Mouse (Mus musculus) midbrain, embryonic 15.5 days (tissue): ENCODE data around the gene Rbpj. TPM values are rescaled to one million over a fixed set of nuclear protein-coding genes. Genes with fewer than 3 reads are reported as not detected.

Source experiments
- ATAC-seq: fragments of 200-750 bp; cut with Nextera tagmentation; replicated peaks from 2 replicates; pipeline ENCODE4 v1.8.0; 2017; ENCODE audit warnings: moderate TSS enrichment
- H3K27ac ChIP-seq: fragments of 300-500 bp; sonication (generic); 2 replicates; pipeline ENCODE4 v1.5.1; 2015; ENCODE audit warnings: mild to moderate bottlenecking, inconsistent platforms
- H3K27me3 ChIP-seq: fragments of 300-500 bp; sonication (generic); replicated peaks from 2 replicates; pipeline ENCODE4 v1.6.1; 2015; ENCODE audit warnings: inconsistent platforms
- H3K36me3 ChIP-seq: fragments of 300-500 bp; sonication (generic); replicated peaks from 2 replicates; pipeline ENCODE4 v1.6.1; 2015; ENCODE audit warnings: inconsistent platforms
- H3K4me1 ChIP-seq: fragments of 300-500 bp; sonication (generic); 2 replicates; pipeline ENCODE4 v1.6.1; 2015; ENCODE audit warnings: inconsistent platforms
- H3K4me2 ChIP-seq: fragments of 300-500 bp; sonication (generic); 2 replicates; pipeline ENCODE4 v1.6.1; 2015; ENCODE audit warnings: inconsistent platforms, mild to moderate bottlenecking, moderate library complexity
- H3K4me3 ChIP-seq: fragments of 300-500 bp; sonication (generic); 2 replicates; pipeline ENCODE4 v1.5.1; 2015; ENCODE audit warnings: mild to moderate bottlenecking, inconsistent platforms
- H3K9ac ChIP-seq: fragments of 300-500 bp; sonication (generic); 2 replicates; pipeline ENCODE4 v1.6.1; 2015; ENCODE audit warnings: mild to moderate bottlenecking, inconsistent platforms
- H3K9me3 ChIP-seq: fragments of 300-500 bp; sonication (generic); 2 replicates; pipeline ENCODE4 v1.6.1; 2016; ENCODE audit warnings: inconsistent platforms
- WGBS: fragments of 180-500 bp; shearing (Covaris S2); methylation state at CpG from one replicate; pipeline ENCODE4 v1.1.7; 2015; ENCODE audit warnings: mixed read lengths; 5-methylcytosine and 5-hydroxymethylcytosine counted together
- polyA plus RNA-seq: library from polyadenylated mRNA; unstranded; fragments of >200 nt; fragmentation: Nextera tagmentation; extraction: Ambion mirVana; gene quantifications from 2 replicates; pipeline ENCODE4 v1.2.1, GENCODE M21; 2015

Rbpj gene
- polyA plus RNA-seq, 1 experiment from 2014 or later: 32.2 TPM

DNA sequence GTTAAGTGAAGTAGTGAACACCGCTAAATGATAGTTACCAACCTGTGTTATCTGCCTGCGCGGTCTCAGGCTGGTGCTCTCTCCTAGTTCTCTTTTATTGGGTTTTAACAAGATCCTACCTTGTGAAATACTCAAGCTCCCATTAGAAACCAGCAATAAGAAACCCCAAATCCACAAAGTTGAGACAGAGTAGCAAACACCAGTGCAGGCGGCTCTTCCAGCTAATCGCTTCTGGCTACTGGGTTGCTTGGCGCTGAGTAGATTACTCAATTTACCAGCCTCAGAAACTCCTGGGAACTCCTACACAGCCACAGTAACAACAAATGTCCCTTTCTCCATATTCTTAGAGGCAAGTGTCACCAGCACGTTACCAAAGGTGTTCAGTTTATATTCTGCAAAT is 58.2 kb downstream of the Rbpj start:
- WGBS: 94% methylated on average over 7 of the region's 7 CpGs

DNA sequence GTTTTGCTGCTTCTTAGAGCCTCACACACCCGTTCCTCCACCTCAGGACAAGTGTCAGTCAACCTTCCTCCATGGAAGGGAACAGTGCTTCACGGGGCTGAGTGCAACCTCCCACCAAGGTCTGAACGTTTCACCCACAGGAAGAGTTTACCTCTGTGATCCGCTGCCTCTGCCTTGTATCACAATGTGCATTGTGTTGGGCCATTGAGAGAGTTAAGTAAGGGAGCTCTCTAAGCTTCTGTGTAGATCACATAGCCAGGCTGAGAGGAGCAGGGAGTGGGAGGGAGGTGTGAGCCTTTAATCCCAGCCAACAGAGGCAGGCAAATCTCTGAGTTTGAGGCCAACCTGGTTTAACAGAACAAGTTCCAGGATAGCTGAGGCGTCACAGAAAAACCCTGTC is 58.9 kb downstream of the Rbpj start:
- no peak overlapping the region for H3K27ac ChIP-seq
- no peaks in the 10 kb centered on the region for H3K27me3 ChIP-seq
- no peak overlapping the region for H3K9ac ChIP-seq
- H3K4me2 ChIP-seq: no peak overlapping the region
- H3K4me3 ChIP-seq: no peak overlapping the region
- 59% methylated on average over 5 of the region's 5 CpGs for WGBS
- H3K36me3 ChIP-seq: no peaks in the 10 kb centered on the region
- no peaks in the 10 kb centered on the region for H3K9me3 ChIP-seq
- no peak for ATAC-seq
- H3K4me1 ChIP-seq: peaks cover 14% of the 10 kb centered on the region

More for the DNA sequence above, 58.2 kb downstream of the Rbpj start:
- H3K27me3 ChIP-seq: no peaks in the 10 kb centered on the region
- no peak for ATAC-seq
- no peak overlapping the region for H3K9ac ChIP-seq
- no peak overlapping the region for H3K4me3 ChIP-seq
- peaks cover 14% of the 10 kb centered on the region for H3K4me1 ChIP-seq
- H3K9me3 ChIP-seq: no peaks in the 10 kb centered on the region
- H3K4me2 ChIP-seq: no peak overlapping the region
- H3K27ac ChIP-seq: no peak overlapping the region
- no peaks in the 10 kb centered on the region for H3K36me3 ChIP-seq

DNA sequence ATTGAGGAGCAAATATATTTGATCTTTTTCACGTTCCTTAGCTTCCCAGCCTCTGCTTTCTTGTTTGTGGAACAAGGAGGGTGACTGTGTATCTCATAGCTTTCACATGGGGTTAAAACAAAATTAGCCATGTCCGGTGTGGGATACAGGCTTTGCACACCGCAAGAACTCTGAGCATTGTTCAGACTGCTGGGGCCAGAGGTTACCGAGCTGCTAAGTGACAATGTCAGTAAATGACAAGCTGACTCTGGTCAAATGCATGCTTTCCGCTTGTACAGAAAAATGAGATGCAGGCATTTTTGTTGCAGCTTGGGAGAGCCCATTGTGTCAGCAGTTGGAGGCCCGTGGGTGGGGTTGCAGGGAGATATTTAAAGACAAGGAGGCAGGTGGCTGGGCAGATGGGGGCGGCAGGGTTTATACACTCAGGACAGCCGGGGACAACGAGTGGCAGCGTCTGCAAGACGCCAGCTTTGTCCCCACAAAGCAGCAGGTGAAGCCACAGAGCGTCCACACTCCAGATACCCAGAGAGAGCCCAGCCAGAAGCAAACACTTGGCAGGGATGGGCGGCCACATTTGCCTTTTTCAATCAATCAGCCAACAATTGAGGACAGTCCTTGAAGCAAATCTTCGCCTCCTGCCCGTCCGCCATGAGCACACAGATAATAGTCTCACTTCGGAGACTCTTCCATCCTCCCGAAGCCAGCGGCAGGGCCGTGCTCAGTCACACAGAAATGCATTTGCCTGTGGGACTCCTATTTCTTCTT is 59.5 kb downstream of the Rbpj start:
- Histone ChIP-seq H3K4me3 (0 out of 2 replicates have a peak overlapping the region, but pooled peaks have one; percentile 5), H3K36me3 (no peaks in the 10 kb centered on the region), H3K27ac (peak overlapping the region; percentile 55), H3K9ac (peak overlapping the region; percentile 20; the same call in 1 of the 2 replicates), H3K9me3 (no peaks in the 10 kb centered on the region), H3K4me2 (peak overlapping the region; percentile 42), H3K4me1 (peaks cover 14% of the 10 kb centered on the region), H3K27me3 (no peaks in the 10 kb centered on the region)
- 10% methylated on average over 20 of the region's 20 CpGs for WGBS
- ATAC-seq: peak; percentile 75

DNA sequence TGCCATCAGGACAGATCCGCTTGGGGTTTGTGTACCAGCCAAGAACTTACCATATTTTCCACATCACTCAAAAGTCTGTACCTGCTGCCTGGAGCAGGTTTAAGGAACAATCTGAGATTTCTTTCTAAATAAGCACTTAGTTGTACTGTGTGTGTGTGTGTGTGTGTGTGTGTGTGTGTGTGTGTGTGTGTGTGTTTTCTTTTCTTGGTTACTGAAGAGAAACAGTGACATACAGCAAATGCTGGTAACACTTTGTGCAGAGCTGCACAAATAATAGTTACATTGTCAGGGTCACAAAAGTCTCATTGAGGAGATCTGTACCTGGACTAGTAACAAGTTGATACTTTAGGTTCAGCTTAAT is 60.1 kb downstream of the Rbpj start:
- Histone ChIP-seq H3K36me3 (no peaks in the 10 kb centered on the region), H3K27ac (peak overlapping the region; percentile 55; the same call in 1 of the 2 replicates), H3K9me3 (no peaks in the 10 kb centered on the region), H3K4me1 (peaks cover 14% of the 10 kb centered on the region), H3K4me3 (no peak overlapping the region), H3K9ac (peak overlapping the region; percentile 20; the same call in 1 of the 2 replicates), H3K27me3 (no peaks in the 10 kb centered on the region), H3K4me2 (peak overlapping the region; percentile 42)
- WGBS: 34% methylated on average over 1 of the region's 1 CpGs
- no peak for ATAC-seq

DNA sequence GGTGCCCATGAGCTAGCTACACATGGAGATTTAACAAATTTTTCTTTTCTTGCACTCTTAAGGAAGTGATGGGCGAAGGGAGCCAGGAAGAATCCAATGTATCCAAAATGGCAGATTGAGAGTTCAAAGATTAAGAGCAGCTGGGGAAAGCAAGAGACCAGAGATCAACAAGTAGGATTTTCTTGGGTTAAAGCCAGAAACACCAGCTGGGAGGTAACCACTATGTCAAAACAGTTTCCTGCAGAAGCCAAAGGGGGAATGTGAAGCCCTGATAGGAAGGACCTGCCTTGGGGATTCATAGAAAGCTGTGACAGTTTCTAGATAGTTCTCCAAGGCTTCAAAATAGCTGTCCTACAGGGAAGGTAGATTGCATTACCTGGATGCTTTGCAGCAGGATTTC is 63.9 kb downstream of the Rbpj start:
- H3K4me1 ChIP-seq: peaks cover 10% of the 10 kb centered on the region
- no peak overlapping the region for H3K27ac ChIP-seq
- no peaks in the 10 kb centered on the region for H3K27me3 ChIP-seq
- H3K4me3 ChIP-seq: no peak overlapping the region
- H3K9ac ChIP-seq: no peak overlapping the region
- H3K36me3 ChIP-seq: no peaks in the 10 kb centered on the region
- H3K9me3 ChIP-seq: no peaks in the 10 kb centered on the region
- H3K4me2 ChIP-seq: no peak overlapping the region
- WGBS: 92% methylated on average over 1 of the region's 1 CpGs
- ATAC-seq: no peak

DNA sequence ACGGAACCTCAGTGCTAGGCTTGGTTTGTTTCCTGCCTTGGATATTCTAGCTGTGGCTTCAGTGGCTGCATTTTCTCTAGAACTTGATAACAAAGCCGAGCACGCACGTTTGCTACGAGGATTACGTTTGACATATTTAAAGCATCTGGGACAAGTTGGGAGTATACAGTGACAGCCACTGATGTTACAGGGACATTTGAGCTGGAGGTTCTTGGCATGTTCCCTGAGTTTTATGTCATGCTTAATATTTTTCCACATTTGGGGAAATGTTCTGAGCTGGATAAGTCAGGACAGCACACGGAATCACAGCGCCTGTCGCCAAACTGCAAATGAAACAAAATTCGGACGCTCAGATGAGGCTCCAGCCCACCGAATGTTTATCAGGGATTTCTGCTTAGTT is 69.1 kb downstream of the Rbpj start:
- H3K27me3 ChIP-seq: no peaks in the 10 kb centered on the region
- ATAC-seq: no peak
- no peaks in the 10 kb centered on the region for H3K9me3 ChIP-seq

DNA sequence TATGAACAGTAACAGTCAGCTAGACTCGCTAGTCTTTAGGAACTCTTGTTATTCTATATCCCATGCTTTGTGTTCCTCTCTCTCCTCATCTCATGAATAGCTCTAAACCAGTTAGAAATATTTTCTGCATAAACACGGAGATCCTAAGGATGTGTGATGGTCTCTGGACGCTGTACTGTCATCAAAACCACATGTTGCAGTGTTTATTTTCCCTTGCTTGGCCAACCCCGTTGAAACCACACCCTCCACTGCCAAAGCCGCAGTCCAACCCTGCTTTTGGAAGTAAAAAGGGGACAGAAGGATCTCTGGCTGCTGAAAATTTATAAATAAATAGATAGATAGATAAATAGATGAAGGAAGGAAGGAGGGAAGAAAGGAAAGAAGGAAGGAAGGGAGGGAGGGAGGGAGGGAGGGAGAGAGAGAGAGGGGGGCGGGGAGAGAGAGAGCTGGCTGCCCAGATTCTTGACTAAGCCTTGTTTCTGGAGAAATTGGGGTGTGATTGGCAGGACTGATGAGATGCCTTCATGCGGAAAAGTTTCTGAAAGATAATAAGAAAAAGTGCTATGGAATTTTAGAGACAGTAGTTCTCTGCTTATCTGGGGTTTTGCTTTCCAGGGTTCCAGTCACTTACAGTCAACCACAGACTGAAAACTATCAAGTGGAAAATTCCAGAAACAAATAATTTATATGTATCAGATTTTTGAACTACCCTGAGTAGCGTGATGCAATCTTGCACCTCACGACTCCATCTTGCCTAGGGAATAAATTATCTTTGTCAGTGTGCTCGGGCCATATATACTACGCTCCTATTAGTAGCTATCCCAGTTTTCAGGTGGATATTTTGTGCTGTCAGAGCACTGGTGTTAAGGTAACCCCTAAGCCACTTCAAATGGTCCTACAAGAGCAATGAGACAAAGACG is 70.9 kb downstream of the Rbpj start:
- no peaks in the 10 kb centered on the region for H3K27me3 ChIP-seq
- ATAC-seq: no peak
- H3K9me3 ChIP-seq: no peaks in the 10 kb centered on the region
- no peak overlapping the region for H3K9ac ChIP-seq
- H3K4me1 ChIP-seq: no peaks in the 10 kb centered on the region
- no peak overlapping the region for H3K27ac ChIP-seq
- 84% methylated on average over 12 of the region's 12 CpGs for WGBS
- H3K4me3 ChIP-seq: no peak overlapping the region
- H3K4me2 ChIP-seq: no peak overlapping the region
- no peaks in the 10 kb centered on the region for H3K36me3 ChIP-seq

More for the DNA sequence above, 69.1 kb downstream of the Rbpj start:
- H3K27ac ChIP-seq: no peak overlapping the region
- no peaks in the 10 kb centered on the region for H3K36me3 ChIP-seq
- H3K9ac ChIP-seq: no peak overlapping the region
- H3K4me1 ChIP-seq: no peaks in the 10 kb centered on the region
- no peak overlapping the region for H3K4me2 ChIP-seq
- 90% methylated on average over 12 of the region's 12 CpGs for WGBS
- H3K4me3 ChIP-seq: no peak overlapping the region

DNA sequence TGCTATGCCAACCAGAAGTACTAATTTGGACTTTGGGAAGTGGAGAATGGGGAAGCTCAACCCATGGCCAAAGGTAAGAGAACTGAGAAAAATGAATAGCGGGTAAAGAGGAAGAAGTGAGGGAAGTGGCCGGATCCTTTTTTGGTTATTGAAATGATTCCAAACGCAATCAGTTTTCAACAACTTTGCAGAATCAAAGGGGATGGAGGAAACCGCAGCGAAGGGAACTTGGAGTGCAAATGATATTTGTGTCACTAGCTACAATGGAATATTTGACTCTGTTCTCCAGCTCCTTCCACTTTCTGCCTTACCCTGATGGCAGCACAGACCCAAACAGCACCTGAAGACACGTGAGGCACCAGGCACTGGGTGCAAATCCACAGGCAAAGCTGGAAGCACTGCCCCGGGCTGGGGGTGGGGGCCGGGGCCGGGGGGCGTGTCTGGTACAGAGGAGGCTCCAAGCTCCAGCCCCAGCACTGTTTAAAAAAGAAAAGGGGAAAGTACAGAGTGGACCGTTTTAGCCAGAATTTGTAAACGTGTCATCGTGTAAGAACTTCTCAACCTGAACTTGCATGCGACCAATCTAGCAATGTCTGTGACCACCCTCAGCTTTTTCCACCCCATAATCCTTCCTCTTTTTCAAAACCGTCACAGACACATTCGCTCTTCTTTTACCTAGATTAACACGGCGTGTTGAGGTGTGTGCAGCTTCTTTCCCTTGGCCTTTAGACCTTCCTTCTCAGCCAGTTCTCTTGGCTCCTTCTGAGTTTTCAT is 74.1 kb downstream of the Rbpj start:
- WGBS: 88% methylated on average over 18 of the region's 18 CpGs
- Histone ChIP-seq H3K9ac (no peak overlapping the region), H3K4me2 (no peak overlapping the region), H3K9me3 (no peaks in the 10 kb centered on the region), H3K36me3 (no peaks in the 10 kb centered on the region), H3K4me1 (no peaks in the 10 kb centered on the region), H3K4me3 (no peak overlapping the region), H3K27me3 (no peaks in the 10 kb centered on the region), H3K27ac (no peak overlapping the region)
- no peak for ATAC-seq

DNA sequence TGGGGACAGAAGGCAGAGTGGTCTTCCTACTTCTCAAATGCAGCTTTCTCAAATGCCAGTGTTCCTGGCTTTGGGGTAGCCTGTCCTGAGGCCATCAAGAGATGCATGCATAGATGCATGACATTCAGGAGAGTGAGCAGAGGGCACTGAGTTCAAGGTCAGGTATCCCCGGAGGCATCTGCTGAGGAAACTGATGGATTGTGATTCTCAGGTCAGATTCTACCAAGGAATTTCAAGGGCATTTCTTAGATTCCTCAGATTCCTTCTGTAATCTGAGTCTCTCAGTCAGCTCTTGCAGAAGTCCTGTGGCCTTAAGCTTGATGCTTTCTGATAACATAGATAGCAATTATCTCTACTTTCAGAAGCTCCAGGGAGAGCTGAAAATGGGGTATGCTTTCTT is 76.1 kb downstream of the Rbpj start:
- Histone ChIP-seq H3K36me3 (no peaks in the 10 kb centered on the region), H3K9ac (no peak overlapping the region), H3K4me2 (no peak overlapping the region), H3K9me3 (no peaks in the 10 kb centered on the region), H3K27ac (no peak overlapping the region), H3K27me3 (no peaks in the 10 kb centered on the region), H3K4me1 (no peaks in the 10 kb centered on the region), H3K4me3 (no peak overlapping the region)
- 72% methylated on average over 1 of the region's 1 CpGs for WGBS
- no peak for ATAC-seq

DNA sequence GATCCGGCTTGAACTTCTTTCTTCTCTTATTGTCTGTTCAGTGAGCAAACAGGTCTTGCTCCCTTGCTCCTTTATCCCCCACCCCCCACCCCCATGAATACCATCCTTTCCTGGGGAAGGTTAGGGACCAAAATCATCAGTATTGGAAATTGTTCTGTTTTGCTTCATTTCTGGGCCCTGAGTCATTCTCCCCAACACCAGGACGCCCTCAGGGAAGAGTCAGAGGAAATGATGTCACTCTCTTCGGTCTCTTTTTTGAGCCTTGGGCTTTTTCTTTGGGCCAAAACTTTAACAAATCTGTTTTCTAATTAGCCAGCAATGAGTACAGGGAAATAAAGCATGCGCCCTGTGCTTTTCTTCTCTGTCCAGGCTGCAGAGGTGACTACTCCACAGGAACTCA is 77.4 kb downstream of the Rbpj start:
- Histone ChIP-seq H3K9ac (no peak overlapping the region), H3K27me3 (no peaks in the 10 kb centered on the region), H3K36me3 (no peaks in the 10 kb centered on the region), H3K9me3 (no peaks in the 10 kb centered on the region), H3K4me2 (no peak overlapping the region), H3K4me1 (no peaks in the 10 kb centered on the region), H3K27ac (no peak overlapping the region), H3K4me3 (no peak overlapping the region)
- ATAC-seq: no peak
- 87% methylated on average over 4 of the region's 4 CpGs for WGBS

DNA sequence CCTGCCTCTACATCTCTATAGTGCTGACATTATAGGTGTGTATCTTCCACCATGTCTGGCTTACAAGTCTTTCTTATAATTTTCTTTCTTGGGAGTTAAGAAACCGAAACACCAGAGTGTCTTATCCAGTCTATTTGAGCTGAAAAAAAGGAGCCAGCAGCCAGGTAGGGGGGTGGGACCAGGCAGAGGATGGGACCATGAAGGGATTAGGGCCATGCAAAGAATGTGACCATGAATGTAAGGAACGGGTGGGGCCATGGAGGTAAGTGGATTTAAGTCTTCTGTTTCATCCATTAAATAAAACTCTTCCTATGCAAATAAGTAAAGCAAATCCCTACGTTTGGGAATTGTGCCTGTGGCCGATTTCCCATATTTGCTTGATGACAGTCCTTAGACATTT is 78.0 kb downstream of the Rbpj start:
- H3K4me1 ChIP-seq: no peaks in the 10 kb centered on the region
- H3K9ac ChIP-seq: no peak overlapping the region
- no peak overlapping the region for H3K27ac ChIP-seq
- no peaks in the 10 kb centered on the region for H3K27me3 ChIP-seq
- no peak overlapping the region for H3K4me2 ChIP-seq
- H3K36me3 ChIP-seq: no peaks in the 10 kb centered on the region
- H3K4me3 ChIP-seq: no peak overlapping the region
- WGBS: 82% methylated on average over 4 of the region's 4 CpGs
- H3K9me3 ChIP-seq: no peaks in the 10 kb centered on the region
- ATAC-seq: no peak

DNA sequence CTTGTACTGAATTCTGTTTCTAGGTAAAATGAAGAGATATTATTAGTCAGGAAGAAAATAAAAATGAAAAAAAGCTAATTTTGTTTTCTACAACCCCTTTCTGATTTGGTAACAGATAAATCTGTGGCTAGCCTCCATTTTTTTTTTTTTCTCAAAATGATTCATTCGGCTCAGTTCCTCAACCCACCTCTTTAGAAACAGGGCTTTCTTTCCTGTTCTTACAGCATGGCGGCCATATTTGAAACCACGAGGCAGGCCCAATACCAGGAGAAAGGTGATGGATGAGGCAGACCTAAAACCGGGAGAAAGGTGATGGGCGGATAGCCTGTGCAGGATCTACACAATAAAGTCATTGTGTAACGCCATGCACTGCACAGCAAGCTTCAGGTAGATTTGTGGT is 80.5 kb downstream of the Rbpj start:
- Histone ChIP-seq H3K27ac (no peak overlapping the region), H3K4me2 (no peak overlapping the region), H3K9ac (no peak overlapping the region), H3K36me3 (no peaks in the 10 kb centered on the region), H3K9me3 (no peaks in the 10 kb centered on the region), H3K4me3 (no peak overlapping the region), H3K4me1 (no peaks in the 10 kb centered on the region), H3K27me3 (no peaks in the 10 kb centered on the region)
- 89% methylated on average over 6 of the region's 6 CpGs for WGBS
- ATAC-seq: no peak
